Mouse (Mus musculus): ENCODE results near the gene Bod1.

- TF ChIP-seq CTCF (IDR thresholded peaks at IDR 0.05; ENCODE audit: control insufficient read depth, insufficient read depth, low read length) = no peak
- TF ChIP-seq POLR2A (IDR thresholded peaks at IDR 0.05; ENCODE audit: borderline replicate concordance, control insufficient read depth, low read depth, low read length) = no peak
These were observed 2.4 kb downstream of the Bod1 start for GRCm38 (mm10) chr11:31669172-31669869.
